Mouse (Mus musculus): Measurements from ENCODE around the gene Npff. TPM values are rescaled to one million over a fixed set of nuclear protein-coding genes. Genes with fewer than 3 reads are reported as not detected.

The Npff gene
- total and polyA plus RNA-seq, 3 experiments: 0.76 to 2.7 (median 1.1) TPM

DNA sequence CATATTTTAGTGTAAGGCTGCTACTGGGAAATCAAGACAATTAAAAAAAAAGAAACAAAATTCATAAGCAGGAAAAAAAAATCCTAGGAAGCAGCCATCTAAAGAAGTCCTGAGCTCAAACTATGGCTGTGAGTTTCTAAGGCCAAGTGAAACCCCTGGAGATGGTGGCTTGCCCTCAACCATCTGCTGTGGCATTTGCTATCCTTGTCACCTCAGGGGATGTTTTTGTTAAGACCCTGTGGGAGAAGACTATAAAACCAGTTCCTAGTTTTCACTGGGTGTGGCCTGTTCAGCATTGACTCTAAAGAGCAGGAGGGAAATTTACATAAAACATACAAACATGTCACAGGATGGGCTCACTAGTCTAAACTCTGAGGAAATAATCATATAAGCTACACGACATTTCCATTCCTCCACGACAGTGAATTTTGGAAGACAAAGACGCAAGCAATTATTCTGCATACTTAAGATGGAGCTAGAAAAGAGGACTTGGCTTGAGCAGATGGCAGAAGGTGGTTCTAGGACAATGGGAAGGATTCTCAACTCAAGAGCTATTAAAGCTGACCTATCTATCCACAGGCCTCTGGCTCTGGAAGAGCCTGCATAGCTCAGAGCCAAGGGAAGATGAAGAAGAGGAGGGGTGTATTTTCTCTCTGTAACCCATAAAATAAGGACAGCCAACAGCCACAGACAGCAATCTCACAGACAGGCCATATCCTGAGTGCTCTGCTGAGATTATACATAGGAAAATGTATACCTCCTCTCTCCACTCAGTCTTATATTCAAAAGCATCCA lies 7.6 kb upstream of the Npff start:
- in situ Hi-C loops (cut with MboI; ENCODE audit: low pct_ligation_motif_present, low pct_unique_long_range_greater_than_20kb, low sequenced_read_pairs) (no loop called here), dilution Hi-C loops (cut with MboI; ENCODE audit: extremely low pct_ligation_motif_present, extremely low pct_unique_long_range_greater_than_20kb, low sequenced_read_pairs) (no loop called here)
- no peak for TF ChIP-seq USF2 (conservative IDR thresholded peaks at IDR 0.05; ENCODE audit: low read depth, low read length)
- TF ChIP-seq TBP (conservative IDR thresholded peaks at IDR 0.05; ENCODE audit: low read depth, low read length): no peak
- no peak for TF ChIP-seq USF1 (IDR thresholded peaks at IDR 0.05; ENCODE audit: low read depth, low read length)
- no peak for TF ChIP-seq JUN (IDR thresholded peaks at IDR 0.05; ENCODE audit: insufficient read depth, low read depth, low read length)
- no peak for TF ChIP-seq RCOR1 (conservative IDR thresholded peaks at IDR 0.05; ENCODE audit: low read depth, low read length)
- no peak for TF ChIP-seq MAZ (IDR thresholded peaks at IDR 0.05; ENCODE audit: low read depth, low read length)
- no peak for TF ChIP-seq CTCF (conservative IDR thresholded peaks at IDR 0.05 in 1 of 2, IDR thresholded peaks at IDR 0.05 in 1 of 2; ENCODE audit: low read depth in 2 of 2, low read length in 2 of 2)
- no peak for TF ChIP-seq IRF4 (IDR thresholded peaks at IDR 0.05; ENCODE audit: low read depth, low read length)
- no peak for TF ChIP-seq NRF1 (IDR thresholded peaks at IDR 0.05; ENCODE audit: low read depth, low read length)
- no peak for TF ChIP-seq SIN3A (IDR thresholded peaks at IDR 0.05; ENCODE audit: low read length)
- TF ChIP-seq ETS1 (conservative IDR thresholded peaks at IDR 0.05; ENCODE audit: low read depth, low read length): no peak
- no peak for TF ChIP-seq MYC (IDR thresholded peaks at IDR 0.05; ENCODE audit: low read depth, low read length)
- no peak for TF ChIP-seq PAX5 (IDR thresholded peaks at IDR 0.05; ENCODE audit: low read length)
- TF ChIP-seq ZMIZ1 (IDR thresholded peaks at IDR 0.05; ENCODE audit: low read depth, low read length): no peak
- no peak for TF ChIP-seq MEF2A (IDR thresholded peaks at IDR 0.05; ENCODE audit: borderline replicate concordance, low read depth, low read length)
- TF ChIP-seq POLR2A (IDR thresholded peaks at IDR 0.05; ENCODE audit: low read depth, low read length): no peak
- TF ChIP-seq BHLHE40 (IDR thresholded peaks at IDR 0.05; ENCODE audit: low read depth, low read length): no peak
- no peak for TF ChIP-seq ZKSCAN1 (IDR thresholded peaks at IDR 0.05; ENCODE audit: borderline replicate concordance, low read depth, low read length)
- TF ChIP-seq ELF1 (IDR thresholded peaks at IDR 0.05; ENCODE audit: low read depth, low read length): no peak
- DNase-seq (ENCODE audit: extremely low read depth): no peak
- Histone ChIP-seq H3K79me2 (replicated peaks; ENCODE audit: control insufficient read depth, extremely low read depth, insufficient read depth, poor library complexity, severe bottlenecking) (no peaks in the 10 kb centered on the region), H3K4me3 (replicated peaks in 1 of 3; ENCODE audit: low read depth in 2 of 3, low read length in 2 of 3, poor library complexity in 1 of 3) (no peak overlapping the region), H3K36me3 (replicated peaks in 1 of 2; ENCODE audit: control insufficient read depth in 1 of 2, insufficient read depth in 1 of 2, low read length in 1 of 2) (peaks cover 42 to 92% of the 10 kb centered on the region in 2 experiments), H3K27me3 (replicated peaks) (no peaks in the 10 kb centered on the region), H3K4me1 (ENCODE audit: control insufficient read depth in 1 of 2, insufficient read depth in 2 of 2) (peaks cover 0 to 8% of the 10 kb centered on the region in 2 experiments; a peak in 1 of 4 replicates), H3K9ac (ENCODE audit: insufficient read depth, low read depth) (no peak overlapping the region), H3K9me3 (replicated peaks; ENCODE audit: low read length) (no peaks in the 10 kb centered on the region), H3K4me2 (ENCODE audit: insufficient read depth, low read depth, poor library complexity, severe bottlenecking) (no peak overlapping the region), H3K27ac (ENCODE audit: insufficient read depth, low read depth) (no peak overlapping the region)

DNA sequence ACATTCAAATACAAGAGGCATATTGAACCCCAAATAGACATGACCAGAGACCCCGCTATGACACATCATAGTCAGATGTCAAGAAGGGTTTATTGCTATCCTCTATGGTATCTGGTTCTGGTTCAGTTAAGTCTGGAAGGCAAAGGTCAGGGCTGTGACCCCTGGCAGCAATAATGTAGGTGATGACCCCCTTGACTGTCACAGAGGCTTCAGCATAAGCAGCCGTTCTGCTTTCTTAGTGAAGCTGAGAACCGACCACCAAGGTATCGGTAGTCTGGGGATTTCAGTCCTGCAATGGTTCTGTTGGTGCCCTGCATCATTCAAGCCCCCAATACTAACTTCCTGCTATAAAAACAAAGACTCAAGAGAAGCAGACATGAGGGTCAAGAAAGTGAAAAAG lies 6.8 kb upstream of the Npff start:
- no peak for DNase-seq (ENCODE audit: extremely low read depth)
- in situ Hi-C loops (cut with MboI; ENCODE audit: low pct_ligation_motif_present, low pct_unique_long_range_greater_than_20kb, low sequenced_read_pairs) (no loop called here), dilution Hi-C loops (cut with MboI; ENCODE audit: extremely low pct_ligation_motif_present, extremely low pct_unique_long_range_greater_than_20kb, low sequenced_read_pairs) (no loop called here)
- Histone ChIP-seq H3K9ac (ENCODE audit: insufficient read depth, low read depth) (no peak overlapping the region), H3K4me1 (ENCODE audit: control insufficient read depth in 1 of 2, insufficient read depth in 2 of 2) (peaks cover 0 to 8% of the 10 kb centered on the region in 2 experiments; a peak in 1 of 4 replicates), H3K27me3 (replicated peaks) (no peaks in the 10 kb centered on the region), H3K4me3 (replicated peaks in 1 of 3; ENCODE audit: low read depth in 2 of 3, low read length in 2 of 3, poor library complexity in 1 of 3) (no peak overlapping the region), H3K9me3 (replicated peaks; ENCODE audit: low read length) (no peaks in the 10 kb centered on the region), H3K36me3 (replicated peaks in 1 of 2; ENCODE audit: control insufficient read depth in 1 of 2, insufficient read depth in 1 of 2, low read length in 1 of 2) (peaks cover 41 to 90% of the 10 kb centered on the region in 2 experiments), H3K27ac (ENCODE audit: insufficient read depth, low read depth) (no peak overlapping the region), H3K79me2 (replicated peaks; ENCODE audit: control insufficient read depth, extremely low read depth, insufficient read depth, poor library complexity, severe bottlenecking) (no peaks in the 10 kb centered on the region), H3K4me2 (ENCODE audit: insufficient read depth, low read depth, poor library complexity, severe bottlenecking) (no peak overlapping the region)
- TF ChIP-seq USF2 (conservative IDR thresholded peaks at IDR 0.05; ENCODE audit: low read depth, low read length) (no peak), TBP (conservative IDR thresholded peaks at IDR 0.05; ENCODE audit: low read depth, low read length) (no peak), CTCF (conservative IDR thresholded peaks at IDR 0.05 in 1 of 2, IDR thresholded peaks at IDR 0.05 in 1 of 2; ENCODE audit: low read depth in 2 of 2, low read length in 2 of 2) (no peak), ZC3H11A (IDR thresholded peaks at IDR 0.05; ENCODE audit: low read depth, low read length) (no peak), E2F4 (IDR thresholded peaks at IDR 0.05; ENCODE audit: insufficient replicate concordance, low read depth, low read length) (no peak), SIN3A (IDR thresholded peaks at IDR 0.05; ENCODE audit: low read length) (no peak)
